Mouse (Mus musculus) spleen, adult 2 months (tissue): ENCODE data around the gene Rtn4rl2.

Source experiments
- CTCF ChIP-seq: fragments of 200-500 bp; IDR thresholded peaks from 2 replicates; pipeline ENCODE4 v1.5.1; 2011; ENCODE audit warnings: mild to moderate bottlenecking, inconsistent platforms; ENCODE audit not compliant: insufficient read depth, insufficient read length, insufficient replicate concordance; ENCODE audit errors: extremely low read depth
- POLR2A ChIP-seq: fragments of 200-500 bp; IDR thresholded peaks from 2 replicates; pipeline ENCODE4 v1.6.1; 2011; ENCODE audit warnings: low read depth, low read length, inconsistent platforms

- TF ChIP-seq POLR2A: no peak
- TF ChIP-seq CTCF: no peak
Observed at GRCm38 (mm10) chr2:84872105-84872716, 14.3 kb downstream of the Rtn4rl2 start.
